Mouse (Mus musculus) testis, adult 2 months (tissue): ENCODE results near the gene Gm38431. TPM values are rescaled to one million over a fixed set of nuclear protein-coding genes. Genes with fewer than 3 reads are reported as not detected.

ENCODE experiments used
- H3K27ac ChIP-seq: fragments of 200-500 bp; 2 replicates; pipeline ENCODE4 v1.5.1; 2012; ENCODE audit warnings: low read depth, low read length; ENCODE audit not compliant: control insufficient read depth, insufficient read depth
- H3K27me3 ChIP-seq: fragments of 200-500 bp; 2 replicates; pipeline ENCODE4 v1.6.1; 2012; ENCODE audit warnings: mild to moderate bottlenecking, low read length, moderate library complexity; ENCODE audit not compliant: control insufficient read depth, insufficient read depth
- H3K36me3 ChIP-seq: fragments of 200-500 bp; 2 replicates; pipeline ENCODE4 v1.6.1; 2012; ENCODE audit warnings: mild to moderate bottlenecking, low read length; ENCODE audit not compliant: control insufficient read depth, insufficient read depth
- H3K4me1 ChIP-seq: fragments of 200-500 bp; 2 replicates; pipeline ENCODE4 v1.6.1; 2012; ENCODE audit warnings: low read length; ENCODE audit not compliant: control insufficient read depth, insufficient read depth
- H3K4me3 ChIP-seq: fragments of 200-500 bp; 2 replicates; pipeline ENCODE4 v1.5.1; 2012; ENCODE audit warnings: low read depth, mild to moderate bottlenecking, low read length, moderate library complexity, mixed read lengths; ENCODE audit not compliant: control insufficient read depth
- CTCF ChIP-seq: fragments of 200-500 bp; IDR thresholded peaks from 2 replicates; pipeline ENCODE4 v1.5.1; 2012; ENCODE audit warnings: low read depth, mild to moderate bottlenecking, inconsistent platforms, low read length, moderate library complexity; ENCODE audit not compliant: control insufficient read depth, insufficient read depth, insufficient replicate concordance
- POLR2A ChIP-seq: fragments of 200-500 bp; IDR thresholded peaks from 2 replicates; pipeline ENCODE4 v1.6.1; 2012; ENCODE audit warnings: low read depth, mild to moderate bottlenecking, inconsistent platforms, low read length, moderate library complexity; ENCODE audit not compliant: control insufficient read depth
- polyA plus RNA-seq: library from polyadenylated mRNA; depleted of rRNA; stranded (reverse); fragments of >200 nt; gene quantifications from 2 replicates; pipeline ENCODE4 v1.2.3, GENCODE M21; 2012

Gm38431 gene
- polyA plus RNA-seq, 1 experiment, result 5.1 TPM

GRCm38 (mm10) chr9:21133064-21133707 is 41.4 kb upstream of the Gm38431 start:
- Histone ChIP-seq H3K4me3 (no peak overlapping the region), H3K4me1 (peaks cover 2% of the 10 kb centered on the region; the same call in 1 of the 2 replicates), H3K27ac (no peak overlapping the region), H3K27me3 (no peaks in the 10 kb centered on the region), H3K36me3 (no peaks in the 10 kb centered on the region)
- TF ChIP-seq CTCF, result no peak
- TF ChIP-seq POLR2A, result no peak

GRCm38 (mm10) chr9:21132102-21132775 is 40.4 kb upstream of the Gm38431 start:
- TF ChIP-seq POLR2A, result no peak
- no peak for TF ChIP-seq CTCF
- Histone ChIP-seq H3K4me3 (no peak overlapping the region), H3K27ac (no peak overlapping the region), H3K4me1 (peaks cover 2% of the 10 kb centered on the region; the same call in 1 of the 2 replicates), H3K27me3 (no peaks in the 10 kb centered on the region), H3K36me3 (no peaks in the 10 kb centered on the region)

GRCm38 (mm10) chr9:21131059-21131956 is 39.5 kb upstream of the Gm38431 start, which contains the start of gene Tyk2:
Gene Tyk2, minus strand, starts transcription at chr9:21131243.
- Histone ChIP-seq H3K27me3 (no peaks in the 10 kb centered on the region), H3K27ac (peak within 1 kb of the TSS; percentile 73), H3K36me3 (no peaks in the 10 kb centered on the region), H3K4me1 (peaks cover 2% of the 10 kb centered on the region; the same call in 1 of the 2 replicates), H3K4me3 (peak within 1 kb of the TSS; percentile 89)
- no peak for TF ChIP-seq CTCF
- TF ChIP-seq POLR2A, result peak; percentile 54; the same call in 1 of the 2 replicates

- Histone ChIP-seq H3K36me3 (no peaks in the 10 kb centered on the region; the same call in 1 of the 2 replicates), H3K27ac (no peak overlapping the region), H3K4me1 (peaks cover 2% of the 10 kb centered on the region; the same call in 1 of the 2 replicates), H3K27me3 (no peaks in the 10 kb centered on the region), H3K4me3 (no peak overlapping the region)
- TF ChIP-seq CTCF (no peak), POLR2A (no peak)
These were observed 34.4 kb upstream of the Gm38431 start for GRCm38 (mm10) chr9:21126259-21126627.

GRCm38 (mm10) chr9:21125502-21126258 is 33.9 kb upstream of the Gm38431 start:
- TF ChIP-seq CTCF (no peak), POLR2A (no peak)
- Histone ChIP-seq H3K4me1 (peaks cover 2% of the 10 kb centered on the region; the same call in 1 of the 2 replicates), H3K27me3 (no peaks in the 10 kb centered on the region), H3K36me3 (no peaks in the 10 kb centered on the region; the same call in 1 of the 2 replicates), H3K4me3 (no peak overlapping the region), H3K27ac (no peak overlapping the region)

GRCm38 (mm10) chr9:21124837-21125236 is 33.0 kb upstream of the Gm38431 start:
- Histone ChIP-seq H3K4me3 (no peak overlapping the region), H3K36me3 (no peaks in the 10 kb centered on the region; the same call in 1 of the 2 replicates), H3K27ac (no peak overlapping the region), H3K27me3 (no peaks in the 10 kb centered on the region), H3K4me1 (no peaks in the 10 kb centered on the region)
- TF ChIP-seq POLR2A (no peak), CTCF (no peak)
